Mouse (Mus musculus): ENCODE measurements at regions not wholly inside any gene's neighbourhood (a gene's known extent, or its start where the extent isn't known, plus 50 kb on each side); places are given as distances from the start of the nearest gene placed in this dataset.
A peak's percentile ranks its signal among the peaks of the same experiment; 100 is the strongest.

GRCm38 (mm10) chrX:57674955-57675354 is 171.4 kb upstream of the Gpr101 start:
- no peak overlapping the region for H3K27ac ChIP-seq (ENCODE audit: insufficient read depth, low read depth, low read length)
- no peaks in the 10 kb centered on the region for H3K4me1 ChIP-seq (ENCODE audit: control insufficient read depth, insufficient read depth, low read length)
- 14% methylated on average over 6 of the region's 6 CpGs for WGBS
- peak; percentile 18 for DNase-seq
- H3K4me3 ChIP-seq (ENCODE audit: insufficient read depth, low read depth, low read length), result no peak overlapping the region
- H3K36me3 ChIP-seq (ENCODE audit: control insufficient read depth, insufficient read depth, low read length), result no peaks in the 10 kb centered on the region
- no peaks in the 10 kb centered on the region for H3K27me3 ChIP-seq (replicated peaks; ENCODE audit: control insufficient read depth, insufficient read depth, low read length)
- TF ChIP-seq CTCF (conservative IDR thresholded peaks at IDR 0.05; ENCODE audit: insufficient read depth, insufficient read length, low read depth, low read length) (peak; percentile 60), POLR2A (IDR thresholded peaks at IDR 0.05; ENCODE audit: low read depth, low read length) (no peak)

- 95% methylated on average over 3 of the region's 3 CpGs for WGBS
Measured at GRCm38 (mm10) chrX:57659571-57659970, 156.0 kb upstream of the Gpr101 start.

GRCm38 (mm10) chrX:57656035-57656434 is 152.5 kb upstream of the Gpr101 start:
- Histone ChIP-seq H3K4me1 (ENCODE audit: control insufficient read depth, insufficient read depth, low read length) (no peaks in the 10 kb centered on the region), H3K36me3 (ENCODE audit: control insufficient read depth, insufficient read depth, low read length) (no peaks in the 10 kb centered on the region), H3K27ac (ENCODE audit: insufficient read depth, low read depth, low read length) (no peak overlapping the region), H3K4me3 (ENCODE audit: insufficient read depth, low read depth, low read length) (no peak overlapping the region), H3K27me3 (replicated peaks; ENCODE audit: control insufficient read depth, insufficient read depth, low read length) (no peaks in the 10 kb centered on the region)
- no peak for DNase-seq
- 44% methylated on average over 2 of the region's 2 CpGs for WGBS
- TF ChIP-seq CTCF (conservative IDR thresholded peaks at IDR 0.05; ENCODE audit: insufficient read depth, insufficient read length, low read depth, low read length) (no peak), POLR2A (IDR thresholded peaks at IDR 0.05; ENCODE audit: low read depth, low read length) (no peak)

More at GRCm38 (mm10) chrX:57659571-57659970, 156.0 kb upstream of the Gpr101 start:
- Histone ChIP-seq H3K4me3 (ENCODE audit: insufficient read depth, low read depth, low read length) (no peak overlapping the region), H3K27me3 (replicated peaks; ENCODE audit: control insufficient read depth, insufficient read depth, low read length) (no peaks in the 10 kb centered on the region), H3K4me1 (ENCODE audit: control insufficient read depth, insufficient read depth, low read length) (no peaks in the 10 kb centered on the region), H3K27ac (ENCODE audit: insufficient read depth, low read depth, low read length) (no peak overlapping the region), H3K36me3 (ENCODE audit: control insufficient read depth, insufficient read depth, low read length) (no peaks in the 10 kb centered on the region)
- TF ChIP-seq CTCF (conservative IDR thresholded peaks at IDR 0.05; ENCODE audit: insufficient read depth, insufficient read length, low read depth, low read length) (no peak), POLR2A (IDR thresholded peaks at IDR 0.05; ENCODE audit: low read depth, low read length) (no peak)
- DNase-seq, result no peak

- H3K27me3 ChIP-seq (replicated peaks; ENCODE audit: control insufficient read depth, insufficient read depth, low read length), result no peaks in the 10 kb centered on the region
- no peak overlapping the region for H3K27ac ChIP-seq (ENCODE audit: insufficient read depth, low read depth, low read length)
- H3K4me3 ChIP-seq (ENCODE audit: insufficient read depth, low read depth, low read length), result no peak overlapping the region
- TF ChIP-seq POLR2A (IDR thresholded peaks at IDR 0.05; ENCODE audit: low read depth, low read length) (no peak), CTCF (conservative IDR thresholded peaks at IDR 0.05; ENCODE audit: insufficient read depth, insufficient read length, low read depth, low read length) (no peak)
- no peak for DNase-seq
- H3K4me1 ChIP-seq (ENCODE audit: control insufficient read depth, insufficient read depth, low read length), result no peaks in the 10 kb centered on the region
- no peaks in the 10 kb centered on the region for H3K36me3 ChIP-seq (ENCODE audit: control insufficient read depth, insufficient read depth, low read length)
- 48% methylated on average over 3 of the region's 3 CpGs for WGBS
Measured at GRCm38 (mm10) chrX:57655483-57655882, 151.9 kb upstream of the Gpr101 start.
